Mouse (Mus musculus): ENCODE data around the gene Spaca7.
A peak's percentile ranks its signal among the peaks of the same experiment; 100 is the strongest.
"Not testable (repeated sequence)": the region's sequence is repeated elsewhere in the genome, so short reads cannot be mapped to it uniquely, and the experiment has no call there.

Spaca7 gene

GRCm38 (mm10) chr8:12609752-12610449, 37.1 kb downstream of the Spaca7 start:
- no peak for DNase-seq (ENCODE audit: low spot score)

GRCm38 (mm10) chr8:12613201-12613600, 40.4 kb downstream of the Spaca7 start:
- DNase-seq (ENCODE audit: low spot score) = no peak

GRCm38 (mm10) chr8:12617369-12617768, 44.5 kb downstream of the Spaca7 start:
- DNase-seq (ENCODE audit: low spot score) = not testable (repeated sequence)

- no peak for DNase-seq (ENCODE audit: low spot score)
Measured at GRCm38 (mm10) chr8:12621550-12622222, 48.9 kb downstream of the Spaca7 start.

GRCm38 (mm10) chr8:12625890-12626289, 53.1 kb downstream of the Spaca7 start:
- DNase-seq (ENCODE audit: low spot score) = no peak

- DNase-seq (ENCODE audit: low spot score) = no peak
Measured at GRCm38 (mm10) chr8:12629079-12629478, 56.2 kb downstream of the Spaca7 start.

- DNase-seq (ENCODE audit: low spot score) = no peak
Measured at GRCm38 (mm10) chr8:12635366-12635765, 62.5 kb downstream of the Spaca7 start.

DNA sequence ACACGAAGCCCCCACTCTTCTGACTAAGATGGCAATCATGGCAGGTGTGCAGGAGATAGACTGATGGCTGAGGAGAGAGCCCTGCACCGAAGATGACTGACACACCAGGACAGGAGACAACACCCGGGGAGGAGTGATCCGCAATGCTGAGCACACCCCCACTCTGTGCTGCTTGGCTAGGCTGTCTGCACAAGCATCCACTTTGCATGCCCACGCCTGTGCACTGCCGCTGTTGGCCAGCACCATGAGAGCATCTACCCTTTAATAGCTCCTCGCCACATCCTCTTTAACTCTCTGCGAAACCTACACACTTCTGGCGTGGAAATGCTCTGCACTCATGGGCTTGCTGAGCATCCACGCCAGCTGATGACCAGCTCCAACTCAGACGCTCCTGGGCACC, 65.6 kb downstream of the Spaca7 start:
- no peak for DNase-seq (ENCODE audit: low spot score)

DNA sequence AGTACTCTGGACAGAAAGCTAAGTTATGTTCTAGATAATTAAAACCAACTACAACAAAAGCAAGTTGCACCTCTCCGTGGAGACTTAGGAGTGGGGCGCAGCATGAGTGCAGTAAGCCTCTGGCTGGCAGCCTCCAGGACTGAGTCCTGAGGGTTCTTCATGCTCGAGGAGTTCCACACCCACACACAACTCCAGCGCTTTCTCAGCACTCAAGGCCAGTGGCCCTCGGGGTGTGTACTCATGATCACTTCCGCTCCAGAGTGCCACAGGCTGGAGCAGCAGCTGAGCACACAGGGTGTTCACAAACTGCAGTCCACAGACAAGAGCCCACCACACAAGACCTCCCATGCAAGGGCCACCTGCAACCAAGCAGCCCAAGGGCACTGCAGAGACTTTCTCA, 68.7 kb downstream of the Spaca7 start:
- DNase-seq (ENCODE audit: low spot score) = peak; percentile 24

DNA sequence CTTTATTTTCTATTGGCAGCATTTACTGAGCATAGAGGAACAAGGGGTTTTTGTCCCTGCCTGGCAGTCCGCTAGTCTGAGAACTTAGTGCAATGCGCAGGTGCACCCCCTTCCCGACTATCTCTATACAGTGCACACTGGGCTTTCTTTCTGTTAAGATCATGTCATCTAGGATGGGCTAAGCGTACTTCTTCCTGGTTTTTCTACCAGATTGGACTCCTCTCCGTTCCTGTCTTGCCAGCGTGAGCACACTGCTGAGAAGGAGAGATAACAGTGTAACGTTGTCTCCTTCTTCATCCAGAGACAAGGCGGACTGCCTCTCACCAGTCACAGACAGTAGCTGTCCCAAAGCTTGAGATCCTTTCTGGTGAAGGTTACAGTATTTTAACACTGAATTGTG, 71.5 kb downstream of the Spaca7 start:
- no peak for DNase-seq (ENCODE audit: low spot score)

GRCm38 (mm10) chr8:12644894-12645293, 72.1 kb downstream of the Spaca7 start:
- DNase-seq (ENCODE audit: low spot score) = no peak

DNA sequence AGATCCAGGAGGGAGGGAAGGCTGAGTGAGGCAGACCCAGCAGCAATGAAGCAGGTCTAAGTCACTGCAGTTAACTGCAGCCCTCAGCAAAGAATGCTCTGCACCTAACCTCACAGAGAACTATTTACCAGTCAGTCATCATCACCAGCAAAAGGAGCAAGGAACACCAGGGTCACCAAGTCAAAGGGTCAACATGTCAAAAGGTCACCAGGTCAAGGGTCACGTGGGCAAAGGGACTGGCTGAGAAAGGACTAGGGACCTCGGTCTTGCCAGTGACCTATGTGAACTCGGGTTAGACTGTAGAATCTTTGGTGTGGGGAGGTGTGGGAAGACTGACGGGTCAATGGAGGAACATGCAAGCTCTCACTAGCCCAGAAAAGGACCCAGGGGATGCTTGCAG, 73.7 kb downstream of the Spaca7 start:
- no peak for DNase-seq (ENCODE audit: low spot score)

GRCm38 (mm10) chr8:12648951-12649350, 76.1 kb downstream of the Spaca7 start:
- no peak for DNase-seq (ENCODE audit: low spot score)
